Mouse (Mus musculus): ENCODE data around the gene Myo6. TPM values are rescaled to one million over a fixed set of nuclear protein-coding genes. Genes with fewer than 3 reads are reported as not detected.

The Myo6 gene
- polyA plus RNA-seq, 2 experiments: 7.6 to 11.1 TPM

DNA sequence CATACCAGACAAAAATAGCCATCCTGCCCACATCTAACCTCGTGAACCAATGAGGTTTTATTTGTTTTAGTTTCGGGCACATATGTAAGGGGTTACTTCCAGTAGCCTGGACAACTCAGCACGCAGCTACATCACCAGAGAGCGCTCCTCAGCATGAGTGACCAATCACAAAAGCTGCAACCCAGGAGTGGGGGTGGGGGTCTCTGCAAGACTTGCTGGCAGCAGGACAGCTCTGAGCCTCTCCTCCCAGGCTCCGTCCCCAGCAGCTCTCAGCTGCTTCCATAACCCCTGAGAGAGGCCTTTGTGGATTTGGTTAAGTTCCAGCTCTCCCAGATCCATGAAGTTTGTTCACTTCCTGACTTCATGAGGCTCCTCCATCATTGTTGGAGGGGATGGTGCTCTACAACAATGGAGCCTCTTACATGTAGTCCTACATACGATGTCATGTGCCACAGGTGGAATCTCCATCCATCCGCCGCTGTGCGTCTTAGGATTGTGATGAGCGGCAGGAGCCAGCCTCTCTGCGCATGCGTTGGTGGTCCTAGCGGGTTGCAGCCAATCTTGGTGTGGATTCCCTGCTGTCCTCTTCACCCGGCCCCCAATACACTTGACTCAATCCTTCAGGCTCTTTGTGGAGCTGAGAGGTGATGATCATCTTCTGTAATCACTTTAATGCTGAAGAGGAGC lies 37.7 kb downstream of the Myo6 start:
- Histone ChIP-seq H3K4me2 (replicated peaks; ENCODE audit: low read depth, low read length, severe bottlenecking) (no peak overlapping the region), H3K4me1 (ENCODE audit: control insufficient read depth, insufficient read depth, low read length) (no peaks in the 10 kb centered on the region), H3K27ac (replicated peaks; ENCODE audit: low read depth, low read length) (no peak overlapping the region), H3K9me3 (ENCODE audit: control insufficient read depth, low read length) (no peaks in the 10 kb centered on the region), H3K4me3 (replicated peaks; ENCODE audit: low read length) (no peak overlapping the region), H3K36me3 (ENCODE audit: control insufficient read depth, insufficient read depth, low read length) (no peaks in the 10 kb centered on the region), H3K27me3 (ENCODE audit: control insufficient read depth, insufficient read depth, low read length) (no peaks in the 10 kb centered on the region), H3K9ac (ENCODE audit: low read depth, low read length, severe bottlenecking) (no peak overlapping the region)
- DNase-seq (ENCODE audit: low spot score) (no peak), ATAC-seq (ENCODE audit: low FRiP score, low read depth) (no peak)
- 86% methylated on average over 14 of the region's 14 CpGs for WGBS
- no peak for TF ChIP-seq POLR2A (IDR thresholded peaks at IDR 0.05; ENCODE audit: borderline replicate concordance, extremely low read depth, insufficient read depth, insufficient read length)

DNA sequence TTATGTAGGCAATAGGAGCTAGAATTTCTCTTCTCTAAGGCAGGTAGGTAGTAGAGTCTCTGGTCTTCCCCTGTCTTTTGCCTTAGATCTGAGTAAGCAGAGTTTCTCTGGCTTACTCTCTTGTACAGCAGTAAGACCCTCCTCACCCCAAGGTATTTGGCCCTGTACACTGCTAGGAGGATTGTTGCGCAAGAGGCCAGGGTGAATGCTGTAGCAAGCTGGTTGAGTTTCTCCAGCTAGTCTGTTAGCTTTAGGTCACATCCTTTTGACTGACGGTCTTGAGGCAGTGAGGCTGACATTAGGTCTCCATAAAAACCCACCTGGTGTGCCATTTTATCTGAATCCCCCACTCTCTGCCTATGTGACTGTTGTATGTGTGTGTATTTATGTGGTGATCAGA lies 43.9 kb downstream of the Myo6 start:
- Histone ChIP-seq H3K9me3 (ENCODE audit: control insufficient read depth, low read length) (no peaks in the 10 kb centered on the region), H3K4me1 (ENCODE audit: control insufficient read depth, insufficient read depth, low read length) (no peaks in the 10 kb centered on the region), H3K9ac (ENCODE audit: low read depth, low read length, severe bottlenecking) (no peak overlapping the region), H3K27me3 (ENCODE audit: control insufficient read depth, insufficient read depth, low read length) (no peaks in the 10 kb centered on the region), H3K4me3 (replicated peaks; ENCODE audit: low read length) (no peak overlapping the region), H3K4me2 (replicated peaks; ENCODE audit: low read depth, low read length, severe bottlenecking) (no peak overlapping the region), H3K36me3 (ENCODE audit: control insufficient read depth, insufficient read depth, low read length) (no peaks in the 10 kb centered on the region), H3K27ac (replicated peaks; ENCODE audit: low read depth, low read length) (no peak overlapping the region)
- no peak for DNase-seq (ENCODE audit: low spot score)
- TF ChIP-seq POLR2A (IDR thresholded peaks at IDR 0.05; ENCODE audit: borderline replicate concordance, extremely low read depth, insufficient read depth, insufficient read length): no peak
- ATAC-seq (ENCODE audit: low FRiP score, low read depth): no peak
- WGBS: 74% methylated on average over 2 of the region's 2 CpGs

DNA sequence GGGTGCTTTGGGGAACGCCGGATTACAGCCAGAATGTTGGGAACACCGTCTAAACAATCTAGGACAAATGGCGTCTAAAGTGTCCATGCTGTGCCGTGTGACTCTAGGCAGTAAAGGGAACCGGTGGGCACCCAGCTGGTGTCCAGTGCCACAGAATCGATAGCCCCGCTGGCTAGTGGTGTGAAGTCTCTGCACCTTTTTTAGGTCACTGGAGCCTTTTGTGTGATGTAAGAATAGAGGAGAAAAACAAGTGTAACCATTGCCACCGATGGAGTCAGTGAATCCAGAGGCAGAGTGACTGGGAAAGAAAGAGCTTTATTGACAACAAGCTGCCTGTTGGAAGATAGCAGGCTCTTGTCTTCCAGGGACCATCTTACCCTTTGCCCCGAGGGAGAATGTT lies 44.6 kb downstream of the Myo6 start:
- Histone ChIP-seq H3K9me3 (ENCODE audit: control insufficient read depth, low read length) (no peaks in the 10 kb centered on the region), H3K27ac (replicated peaks; ENCODE audit: low read depth, low read length) (no peak overlapping the region), H3K27me3 (ENCODE audit: control insufficient read depth, insufficient read depth, low read length) (no peaks in the 10 kb centered on the region), H3K4me2 (replicated peaks; ENCODE audit: low read depth, low read length, severe bottlenecking) (no peak overlapping the region), H3K9ac (ENCODE audit: low read depth, low read length, severe bottlenecking) (no peak overlapping the region), H3K36me3 (ENCODE audit: control insufficient read depth, insufficient read depth, low read length) (no peaks in the 10 kb centered on the region), H3K4me3 (replicated peaks; ENCODE audit: low read length) (no peak overlapping the region), H3K4me1 (ENCODE audit: control insufficient read depth, insufficient read depth, low read length) (no peaks in the 10 kb centered on the region)
- ATAC-seq (ENCODE audit: low FRiP score, low read depth): no peak
- DNase-seq (ENCODE audit: low spot score): no peak
- WGBS: 71% methylated on average over 10 of the region's 10 CpGs
- TF ChIP-seq POLR2A (IDR thresholded peaks at IDR 0.05; ENCODE audit: borderline replicate concordance, extremely low read depth, insufficient read depth, insufficient read length): no peak

DNA sequence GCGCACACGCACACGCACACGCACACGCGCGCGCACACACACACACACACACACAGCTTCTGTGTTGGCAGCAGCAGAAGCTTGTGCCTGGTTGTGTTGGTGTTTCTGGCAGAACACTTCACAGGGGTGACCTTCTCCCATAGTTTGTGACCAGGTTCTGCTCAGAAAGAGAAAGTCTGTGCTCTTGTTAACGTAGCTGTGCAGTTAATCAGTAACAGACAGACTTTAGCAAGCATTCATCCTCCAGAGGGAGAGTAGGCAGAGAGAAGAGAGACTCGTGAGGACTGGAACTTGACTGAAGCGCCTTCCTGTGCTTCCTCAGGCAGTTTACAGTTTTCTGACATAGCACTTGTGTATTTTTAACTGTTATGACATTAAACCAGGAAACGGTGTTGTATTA lies 45.3 kb downstream of the Myo6 start:
- ATAC-seq (ENCODE audit: low FRiP score, low read depth) (no peak), DNase-seq (ENCODE audit: low spot score) (no peak)
- 75% methylated on average over 12 of the region's 12 CpGs for WGBS
- no peak overlapping the region for H3K4me2 ChIP-seq (replicated peaks; ENCODE audit: low read depth, low read length, severe bottlenecking)
- no peaks in the 10 kb centered on the region for H3K9me3 ChIP-seq (ENCODE audit: control insufficient read depth, low read length)
- H3K36me3 ChIP-seq (ENCODE audit: control insufficient read depth, insufficient read depth, low read length): no peaks in the 10 kb centered on the region
- TF ChIP-seq POLR2A (IDR thresholded peaks at IDR 0.05; ENCODE audit: borderline replicate concordance, extremely low read depth, insufficient read depth, insufficient read length): no peak
- no peak overlapping the region for H3K27ac ChIP-seq (replicated peaks; ENCODE audit: low read depth, low read length)
- H3K4me1 ChIP-seq (ENCODE audit: control insufficient read depth, insufficient read depth, low read length): no peaks in the 10 kb centered on the region
- no peak overlapping the region for H3K9ac ChIP-seq (ENCODE audit: low read depth, low read length, severe bottlenecking)
- no peaks in the 10 kb centered on the region for H3K27me3 ChIP-seq (ENCODE audit: control insufficient read depth, insufficient read depth, low read length)
- no peak overlapping the region for H3K4me3 ChIP-seq (replicated peaks; ENCODE audit: low read length)

DNA sequence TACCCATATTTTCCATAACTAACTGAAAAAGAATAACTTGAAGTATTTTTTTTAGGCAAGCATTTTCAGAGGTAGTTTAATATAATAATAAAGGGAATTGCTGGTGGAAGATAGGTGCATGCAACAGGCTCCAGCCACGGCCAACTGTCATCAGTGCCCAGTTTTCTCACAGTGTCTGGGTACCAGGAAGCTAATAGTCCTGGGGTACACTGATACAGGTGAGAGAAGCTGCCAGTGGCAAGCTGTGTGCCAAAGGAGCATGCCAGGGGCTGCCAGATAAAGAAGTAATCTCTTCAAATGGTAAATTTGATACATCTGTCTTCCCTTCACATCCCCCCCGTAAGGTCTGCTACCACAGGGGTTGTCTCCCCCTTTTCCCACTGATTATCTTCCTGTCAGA lies 48.6 kb downstream of the Myo6 start:
- TF ChIP-seq POLR2A (IDR thresholded peaks at IDR 0.05; ENCODE audit: borderline replicate concordance, extremely low read depth, insufficient read depth, insufficient read length): no peak
- WGBS: 83% methylated on average over 2 of the region's 2 CpGs
- Histone ChIP-seq H3K4me2 (replicated peaks; ENCODE audit: low read depth, low read length, severe bottlenecking) (no peak overlapping the region), H3K9me3 (ENCODE audit: control insufficient read depth, low read length) (no peaks in the 10 kb centered on the region), H3K4me1 (ENCODE audit: control insufficient read depth, insufficient read depth, low read length) (no peaks in the 10 kb centered on the region), H3K27me3 (ENCODE audit: control insufficient read depth, insufficient read depth, low read length) (no peaks in the 10 kb centered on the region), H3K4me3 (replicated peaks; ENCODE audit: low read length) (no peak overlapping the region), H3K36me3 (ENCODE audit: control insufficient read depth, insufficient read depth, low read length) (no peaks in the 10 kb centered on the region), H3K9ac (ENCODE audit: low read depth, low read length, severe bottlenecking) (no peak overlapping the region), H3K27ac (replicated peaks; ENCODE audit: low read depth, low read length) (no peak overlapping the region)
- ATAC-seq (ENCODE audit: low FRiP score, low read depth): no peak
- no peak for DNase-seq (ENCODE audit: low spot score)
